Mouse (Mus musculus) c-Kit-positive CD71-negative TER-119-negative erythroid progenitor cells, embryonic 14.5 days (primary cell): ENCODE data around the gene Pald1.

Experiments used
- DNase-seq: peaks from one replicate; pipeline ENCODE4 v3.0.0-alpha.2; 2013; ENCODE audit warnings: low read depth

Pald1 gene

DNA sequence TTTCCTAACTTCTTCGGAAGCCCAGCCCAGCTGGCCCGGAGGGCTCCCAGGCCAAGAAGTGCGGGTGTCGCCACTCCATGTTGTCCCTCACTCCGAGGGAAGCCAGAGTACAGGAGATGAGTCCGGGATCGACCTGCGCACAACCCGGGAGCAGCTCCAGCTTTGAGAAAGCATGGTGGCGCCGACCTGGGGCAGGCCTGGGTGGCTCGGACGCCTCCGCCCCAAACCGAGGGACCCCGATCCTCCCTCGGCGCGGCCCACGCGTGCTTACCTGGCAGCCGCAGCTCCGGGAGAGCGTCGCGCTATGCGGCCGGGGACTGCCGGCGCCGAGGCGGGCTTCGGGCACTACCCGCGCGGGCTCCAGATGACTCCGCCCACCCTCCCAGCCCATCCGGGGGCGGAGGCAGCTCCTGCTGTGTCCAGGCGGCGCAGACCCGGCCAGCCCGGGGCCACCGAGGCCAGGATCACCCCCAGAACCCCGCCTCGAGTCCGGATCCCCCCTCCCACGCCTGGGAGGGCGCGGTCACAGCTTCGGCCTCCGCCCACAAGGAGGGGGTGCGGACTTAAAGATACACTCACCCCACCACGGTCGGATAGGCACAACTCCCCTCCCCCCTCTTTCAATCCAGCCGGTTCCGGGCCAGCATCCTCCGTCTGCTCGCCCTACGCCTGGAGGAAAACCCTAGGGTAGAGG is at the start of gene Pald1:
Gene Pald1 (minus strand): TSS at position 510 of the 694 bp plus-strand sequence.
- DNase-seq, result no peak

DNA sequence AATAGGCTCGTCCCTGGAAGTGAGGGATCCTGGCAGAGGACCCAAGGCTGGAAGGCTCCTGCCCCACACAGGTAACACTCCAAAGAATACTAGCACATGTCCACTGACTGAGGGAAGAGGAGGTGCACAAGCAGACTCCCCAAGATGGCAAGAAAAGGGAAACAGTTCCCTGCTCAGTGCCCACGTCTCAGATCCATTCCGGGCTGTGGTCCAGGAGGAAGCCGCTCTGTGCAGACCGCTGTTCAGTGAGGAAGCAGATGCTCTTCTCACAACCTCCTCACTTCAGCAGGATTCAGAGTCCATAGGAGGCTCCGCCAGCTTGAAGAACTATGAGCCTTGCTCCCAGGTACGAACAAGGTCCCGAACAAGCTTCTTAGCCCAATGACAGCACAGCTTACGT is 48.0 kb upstream of the Pald1 start:
- no peak for DNase-seq

DNA sequence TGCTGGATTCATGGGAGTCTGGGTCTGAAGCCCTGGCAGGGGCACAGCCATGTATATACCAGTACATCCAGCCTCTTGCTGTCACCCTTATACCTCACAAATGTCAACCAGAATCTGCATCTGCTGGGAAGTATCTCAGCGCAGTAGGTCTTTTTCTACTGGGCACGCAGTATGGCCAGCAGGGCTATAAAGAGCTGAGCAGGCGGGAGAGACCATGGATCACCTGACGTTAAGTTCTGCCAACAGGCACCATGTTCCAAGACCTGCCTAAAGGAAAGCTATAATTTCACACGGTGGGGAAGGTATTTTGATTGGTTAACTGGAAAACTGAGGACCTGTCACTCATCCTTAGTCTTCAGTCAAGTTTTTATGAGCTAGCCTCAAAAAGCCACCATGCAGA is 45.7 kb upstream of the Pald1 start:
- no peak for DNase-seq

DNA sequence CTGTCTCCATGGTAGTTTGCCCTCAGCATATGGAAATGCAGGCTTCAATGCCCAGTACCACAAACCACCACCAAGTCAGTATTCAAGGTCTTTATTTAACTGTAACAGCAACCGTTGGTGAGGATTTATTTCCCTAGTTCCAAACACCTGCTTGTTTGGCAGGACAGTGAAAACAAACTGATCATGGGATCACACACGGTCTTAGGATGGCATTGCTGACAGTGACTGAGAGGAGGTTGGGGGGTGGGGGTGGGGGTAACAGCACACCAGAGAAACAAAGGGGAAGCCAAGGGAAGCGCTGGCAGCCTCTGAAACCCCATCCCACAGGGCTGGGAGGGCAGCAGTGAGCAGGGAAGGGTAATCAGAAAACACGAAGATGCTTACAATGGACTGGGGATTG is 45.1 kb upstream of the Pald1 start:
- DNase-seq, result no peak

DNA sequence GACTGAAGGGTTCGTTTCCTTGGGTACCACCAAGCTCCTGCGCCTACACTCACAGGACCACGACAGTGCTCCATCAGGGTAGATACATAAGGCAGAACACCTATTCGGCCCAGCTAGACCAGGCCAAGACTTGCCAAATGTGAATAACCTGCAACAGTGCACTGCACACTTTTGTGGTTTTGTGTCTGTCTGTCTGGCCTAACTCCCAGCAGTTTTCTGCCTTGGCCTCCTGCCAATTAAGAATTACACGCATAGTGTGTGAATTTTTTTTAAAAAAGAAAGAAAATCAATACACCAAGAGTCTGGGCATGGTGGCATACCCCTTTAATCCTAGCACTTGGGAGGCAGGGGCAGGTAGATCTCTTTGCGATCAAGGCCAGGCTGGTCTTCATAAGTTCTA is 44.6 kb upstream of the Pald1 start:
- no peak for DNase-seq

DNA sequence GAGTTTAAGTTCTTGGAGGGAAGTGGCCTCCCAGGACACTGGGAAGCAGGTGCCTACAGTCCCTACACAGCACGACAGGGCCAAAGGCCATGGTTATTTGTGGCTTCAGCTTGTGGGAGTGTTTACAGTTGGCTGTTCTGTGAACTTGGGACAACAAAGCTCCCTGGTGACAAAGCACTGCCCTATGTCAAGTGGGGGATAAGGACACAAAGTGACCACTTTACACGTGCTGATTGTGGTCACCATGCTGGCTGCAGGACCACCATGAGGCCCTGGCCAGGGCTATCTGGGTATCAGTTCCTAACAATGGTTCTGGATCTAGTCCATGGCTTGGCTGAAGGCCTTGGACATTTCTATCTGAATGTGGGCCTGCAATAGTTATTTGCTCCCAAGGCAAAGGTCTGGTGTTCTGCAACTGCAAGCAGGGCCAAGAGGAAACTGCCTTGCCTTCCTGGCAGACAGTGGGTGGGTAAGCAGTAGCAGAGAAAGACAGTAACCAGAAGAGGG is 43.0 kb upstream of the Pald1 start:
- no peak for DNase-seq

DNA sequence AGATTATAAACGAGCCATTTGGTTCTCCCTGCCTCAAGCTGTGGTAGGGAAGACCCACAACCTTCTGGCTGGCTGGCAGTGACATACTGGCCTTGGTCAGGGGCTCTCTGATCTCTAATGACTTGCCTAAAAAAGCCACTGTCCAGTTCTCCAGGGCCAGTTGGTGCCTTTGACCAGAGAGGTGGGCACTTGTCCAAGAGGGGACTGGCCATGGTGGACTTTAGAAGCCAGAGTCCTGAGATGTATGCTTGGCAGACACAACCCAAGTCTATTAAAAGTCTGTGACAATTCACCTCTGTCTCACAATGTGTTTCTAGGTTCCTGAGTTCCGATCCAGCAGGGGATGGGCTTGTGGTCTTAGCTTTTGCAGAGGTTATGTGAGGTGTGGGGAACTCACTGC is 41.7 kb upstream of the Pald1 start:
- DNase-seq, result no peak

DNA sequence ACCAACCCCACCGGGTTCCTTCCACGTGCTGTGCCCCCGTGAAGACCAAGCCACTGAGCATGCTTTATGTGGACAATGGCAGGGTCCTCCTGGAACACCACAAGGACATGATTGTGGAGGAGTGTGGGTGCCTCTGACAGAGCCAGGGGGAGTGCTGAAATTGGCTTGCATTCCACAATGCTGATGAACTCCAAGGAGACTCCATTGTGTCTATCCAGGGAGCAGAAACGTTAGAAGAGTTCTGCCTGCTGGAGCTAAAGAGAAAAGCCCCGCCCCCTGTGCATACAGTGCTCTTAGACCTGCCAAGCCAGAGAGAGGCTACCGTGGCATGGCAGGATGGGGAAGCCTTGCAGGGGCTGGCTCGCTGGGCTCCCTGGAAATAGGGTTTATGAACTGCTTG is 41.2 kb upstream of the Pald1 start:
- DNase-seq, result no peak

DNA sequence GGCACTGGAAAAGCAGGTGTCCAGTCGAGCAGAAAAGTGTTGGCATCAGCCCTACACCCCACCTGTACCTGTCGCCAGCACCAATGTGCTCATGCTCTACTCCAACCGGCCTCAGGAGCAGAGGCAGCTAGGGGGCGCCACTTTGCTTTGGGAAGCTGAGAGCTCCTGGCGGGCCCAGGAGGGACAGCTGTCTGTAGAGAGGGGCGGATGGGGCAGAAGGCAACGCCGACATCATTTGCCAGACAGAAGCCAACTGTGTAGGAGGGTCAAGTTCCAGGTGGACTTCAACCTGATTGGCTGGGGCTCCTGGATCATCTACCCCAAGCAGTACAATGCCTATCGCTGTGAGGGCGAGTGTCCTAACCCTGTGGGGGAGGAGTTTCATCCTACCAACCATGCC is 40.0 kb upstream of the Pald1 start:
- no peak for DNase-seq

DNA sequence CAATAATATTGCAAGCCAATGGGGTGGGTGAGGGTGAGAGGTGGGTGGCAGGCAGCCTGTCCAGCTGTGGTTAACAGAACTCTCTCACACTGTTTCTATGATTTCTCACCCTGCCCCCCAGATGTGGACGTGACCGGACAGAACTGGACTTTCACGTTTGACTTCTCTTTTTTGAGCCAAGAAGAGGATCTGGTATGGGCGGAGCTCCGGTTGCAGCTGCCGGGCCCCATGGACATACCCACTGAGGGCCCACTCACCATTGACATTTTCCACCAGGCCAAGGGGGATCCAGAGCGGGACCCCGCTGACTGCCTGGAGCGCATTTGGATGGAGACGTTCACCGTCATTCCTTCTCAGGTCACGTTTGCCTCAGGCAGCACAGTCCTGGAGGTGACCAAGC is 39.5 kb upstream of the Pald1 start:
- DNase-seq, result no peak

DNA sequence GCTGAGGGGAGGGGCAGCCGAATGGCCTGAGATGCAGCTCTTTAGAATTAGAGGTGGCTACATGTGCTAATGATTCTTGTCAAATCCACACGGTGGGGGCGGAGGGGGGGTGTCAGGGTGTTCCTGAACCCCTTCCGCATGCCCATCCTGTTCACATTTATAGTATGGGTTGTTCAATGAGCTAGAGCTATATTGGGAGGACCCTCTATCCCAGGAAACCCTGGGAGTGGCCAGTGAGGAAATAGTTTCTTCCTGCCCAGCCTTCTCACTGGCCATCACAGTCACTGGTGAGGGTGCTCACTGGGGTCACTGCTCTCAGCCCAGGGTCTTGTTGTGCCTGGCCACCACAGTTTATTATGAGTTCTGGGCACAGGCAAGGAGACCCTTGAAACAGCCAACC is 36.7 kb upstream of the Pald1 start:
- DNase-seq, result no peak

DNA sequence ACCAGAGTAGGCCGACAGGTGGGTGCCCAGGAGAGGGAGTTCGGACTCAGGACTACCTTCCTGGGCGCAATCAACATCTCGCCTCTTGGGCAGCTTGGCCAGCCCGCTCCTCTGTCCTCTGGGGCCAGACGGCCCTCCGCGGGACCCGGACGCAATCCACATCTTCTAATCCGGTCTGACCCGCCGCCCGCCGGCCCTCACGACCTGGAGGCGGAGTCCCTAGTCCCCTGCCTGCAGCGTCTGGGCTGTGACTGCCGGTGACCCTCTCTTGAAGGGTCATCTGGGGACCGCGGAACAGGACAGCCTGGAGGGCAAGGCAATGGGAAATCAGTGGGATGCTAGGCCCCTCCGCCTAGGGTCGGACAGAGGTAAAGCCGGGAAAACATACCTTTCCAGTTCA is 35.8 kb upstream of the Pald1 start:
- no peak for DNase-seq

DNA sequence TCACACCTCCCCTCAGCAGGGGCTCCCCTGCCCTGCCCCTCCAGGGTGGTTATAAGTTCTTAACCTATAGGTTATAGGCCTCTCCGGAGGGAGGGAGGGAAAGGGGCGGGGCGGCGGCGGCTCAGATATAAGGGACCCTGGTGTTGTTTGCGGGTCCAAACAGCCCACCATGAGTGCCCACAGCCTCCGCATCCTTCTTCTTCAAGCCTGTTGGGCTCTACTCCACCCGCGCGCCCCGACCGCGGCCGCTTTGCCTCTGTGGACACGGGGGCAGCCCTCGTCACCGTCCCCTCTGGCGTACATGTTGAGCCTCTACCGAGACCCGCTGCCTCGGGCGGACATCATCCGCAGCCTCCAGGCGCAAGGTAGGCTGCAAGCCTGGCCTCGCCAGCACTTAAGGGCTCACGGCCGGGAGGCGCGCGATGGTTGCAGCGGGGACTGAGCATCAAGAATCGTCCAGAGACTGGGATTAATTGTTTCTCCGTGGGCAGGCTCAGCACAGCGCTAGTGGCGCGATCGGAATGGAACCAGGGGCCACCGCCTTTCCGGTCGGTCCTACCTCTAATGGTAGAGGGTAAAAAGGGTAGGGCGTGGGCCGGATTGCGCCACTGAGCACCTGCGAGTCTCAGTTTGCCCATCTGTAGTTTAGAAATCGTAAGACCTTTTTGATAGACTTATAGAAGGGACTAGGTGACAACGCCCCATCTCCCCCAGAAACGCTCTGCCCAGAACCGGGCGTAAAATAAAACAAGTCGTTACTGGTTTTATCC is 35.0 kb upstream of the Pald1 start:
- no peak for DNase-seq

DNA sequence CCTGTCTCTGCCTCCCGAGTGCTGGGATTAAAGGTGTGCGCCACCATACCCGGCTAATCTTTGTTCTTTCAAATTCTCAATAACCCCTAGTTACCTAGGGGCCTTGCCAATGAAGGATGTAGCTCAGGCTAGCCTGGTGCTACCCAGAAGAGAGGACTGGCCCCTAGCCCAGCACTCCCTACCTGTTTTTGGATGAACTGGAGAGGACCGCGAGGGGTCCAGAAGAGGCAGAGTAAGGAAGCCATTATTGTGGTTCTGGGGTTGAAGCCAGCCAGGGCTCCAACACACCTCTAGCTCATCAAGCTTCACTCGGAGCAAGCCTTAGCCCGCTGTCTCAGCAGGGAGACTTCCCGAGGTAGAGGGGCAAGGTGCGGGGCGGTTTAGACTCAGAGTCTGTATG is 34.3 kb upstream of the Pald1 start, which contains the start of gene Nodal:
Gene Nodal (plus strand): TSS at position 301 of the 400 bp plus-strand sequence.
- no peak for DNase-seq

DNA sequence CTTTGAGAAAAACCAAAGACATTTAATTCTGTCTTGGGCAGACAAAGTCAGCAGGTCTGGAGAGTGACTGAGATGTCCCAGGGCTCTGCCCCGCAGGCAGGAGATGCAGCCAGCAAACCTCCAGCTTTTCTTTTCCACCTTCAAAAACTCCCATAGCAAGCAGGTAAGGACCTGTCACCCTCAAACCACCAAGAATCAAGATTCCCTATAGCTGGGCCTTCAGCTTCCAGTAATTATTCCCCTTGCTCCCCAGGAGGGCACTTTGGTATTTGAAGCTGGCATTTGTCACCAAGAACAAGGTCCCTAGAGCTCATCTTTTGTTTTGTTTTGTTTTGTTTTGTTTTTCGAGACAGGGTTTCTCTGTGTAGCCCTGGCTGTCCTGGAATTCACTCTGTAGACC is 33.7 kb upstream of the Pald1 start:
- DNase-seq, result no peak

DNA sequence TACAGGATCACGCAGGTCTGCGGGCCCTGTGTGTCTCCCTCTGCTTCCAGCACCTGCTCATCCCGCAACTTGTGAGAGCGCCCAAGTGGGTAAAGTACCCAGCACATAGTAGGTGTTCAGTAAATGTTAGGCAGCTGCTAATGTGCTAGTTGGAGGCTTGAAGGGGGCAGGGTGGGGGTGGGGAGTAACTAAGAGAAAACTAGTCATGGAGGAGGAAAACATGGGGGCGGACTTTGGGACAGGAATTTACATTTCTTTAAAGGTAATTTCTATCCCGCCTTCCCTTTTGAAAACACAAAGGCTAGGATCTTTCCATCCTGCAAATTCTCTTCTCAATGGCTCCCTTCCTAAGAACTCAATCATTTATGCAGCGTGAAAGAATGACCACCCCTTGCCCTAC is 33.2 kb upstream of the Pald1 start:
- no peak for DNase-seq

DNA sequence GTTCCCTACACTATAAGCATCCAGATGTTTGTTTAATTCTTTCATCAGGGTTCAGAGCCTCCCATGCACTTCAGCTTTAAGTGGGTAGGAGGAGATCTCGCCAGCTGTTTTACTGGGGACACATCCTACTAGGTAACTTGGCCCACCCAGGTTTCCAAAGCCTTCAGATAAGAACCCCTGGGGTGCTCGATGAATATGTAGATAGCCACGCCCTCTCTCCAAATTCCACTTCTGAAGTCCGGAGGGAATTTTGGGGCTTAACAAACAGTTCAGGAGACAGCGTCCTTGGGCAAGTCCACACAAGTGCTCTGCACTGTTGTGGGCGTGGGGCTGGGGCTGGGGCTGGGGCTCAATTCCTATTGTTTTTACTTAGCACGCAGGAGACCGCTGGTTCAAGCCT is 32.6 kb upstream of the Pald1 start:
- DNase-seq, result no peak

DNA sequence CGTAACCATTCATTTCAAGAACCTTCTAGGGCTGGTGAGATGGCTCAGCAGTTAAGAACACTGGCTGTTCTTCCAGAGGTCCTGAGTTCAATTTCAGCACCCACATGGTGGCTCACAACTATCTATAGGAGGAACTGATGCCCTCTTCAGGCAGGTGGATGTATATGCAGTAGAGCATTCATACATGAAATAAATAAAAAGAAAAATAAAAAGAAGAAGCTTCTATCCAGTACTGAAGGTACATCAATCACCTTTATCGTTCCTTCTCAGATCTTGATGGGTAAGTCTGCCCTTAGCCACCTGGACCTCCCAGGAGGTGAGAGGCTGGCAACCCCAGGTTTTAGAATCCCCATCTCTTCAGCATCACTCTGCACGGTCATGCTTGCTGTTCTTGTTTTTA is 31.9 kb upstream of the Pald1 start:
- DNase-seq, result no peak

DNA sequence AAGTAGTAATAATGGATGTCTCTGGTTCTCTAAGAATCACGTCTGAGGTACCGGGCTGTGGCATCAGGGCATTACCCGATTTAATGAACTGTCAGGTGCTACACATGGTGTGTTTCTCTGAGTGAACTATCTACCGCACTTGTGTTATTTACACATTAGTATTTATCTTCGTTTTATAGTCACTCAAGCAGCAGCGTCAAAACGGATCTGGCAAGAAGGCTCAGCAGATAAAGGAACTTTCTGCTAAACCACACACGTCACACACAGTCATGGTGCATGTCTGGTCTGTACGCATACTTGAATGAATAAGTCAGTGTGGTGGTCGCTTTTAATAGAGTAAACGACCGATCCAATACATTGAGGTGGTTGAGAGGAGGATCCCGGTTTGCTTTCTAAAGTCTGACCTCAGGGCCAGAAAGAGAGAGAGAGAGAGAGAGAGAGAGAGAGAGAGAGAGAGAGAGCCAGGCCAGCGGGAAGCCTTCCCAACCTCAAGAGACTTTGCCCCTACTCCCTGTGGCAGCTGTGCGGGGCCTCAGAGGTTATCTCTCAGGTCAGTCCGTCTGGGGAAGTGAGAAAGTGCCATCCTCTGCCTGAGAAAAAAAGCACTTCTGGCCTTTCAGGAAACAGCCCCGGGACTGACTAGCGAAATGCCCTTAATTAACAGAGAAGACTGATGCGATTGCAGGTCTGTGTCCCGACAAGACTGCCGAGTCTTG is 29.7 kb upstream of the Pald1 start:
- DNase-seq, result peak; percentile 45

DNA sequence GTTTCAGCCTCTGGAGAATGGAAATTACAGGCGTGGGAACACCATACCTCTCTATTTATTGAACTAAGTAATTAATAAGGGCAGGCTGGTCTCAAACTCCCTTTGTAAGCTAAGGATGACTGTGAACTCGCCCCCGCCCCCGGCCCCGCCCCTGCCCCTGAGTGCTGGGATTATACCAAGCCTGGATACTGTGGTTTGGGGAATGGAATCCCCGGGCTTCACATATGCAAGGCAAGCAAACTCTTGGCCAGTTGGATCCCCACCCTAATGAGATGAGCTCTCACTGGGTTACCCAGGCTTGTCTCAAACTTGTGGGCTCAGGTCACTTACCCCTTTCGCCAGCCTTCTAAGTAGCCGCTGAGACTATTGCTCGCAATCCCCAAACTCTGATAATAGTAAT is 26.9 kb upstream of the Pald1 start:
- DNase-seq, result no peak

DNA sequence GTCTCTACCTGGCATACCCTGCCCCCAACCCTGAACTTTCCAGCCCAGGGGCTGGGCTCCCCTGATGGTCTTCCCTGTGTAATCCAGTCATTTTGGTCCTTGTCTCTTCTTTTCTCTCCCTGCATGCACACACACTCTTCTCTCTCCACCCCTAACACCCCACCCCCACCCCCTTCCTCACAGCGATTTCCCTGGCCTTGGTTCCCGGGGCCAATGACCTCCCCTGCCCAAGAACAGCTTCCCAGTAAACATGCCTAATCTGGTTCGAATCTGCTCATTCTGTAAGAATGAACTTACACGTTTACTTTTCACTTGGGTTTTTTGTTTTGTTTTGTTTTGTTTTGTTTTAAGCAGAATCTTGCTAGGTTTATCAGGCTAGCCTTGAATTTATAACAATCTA is 26.4 kb upstream of the Pald1 start:
- DNase-seq, result no peak

DNA sequence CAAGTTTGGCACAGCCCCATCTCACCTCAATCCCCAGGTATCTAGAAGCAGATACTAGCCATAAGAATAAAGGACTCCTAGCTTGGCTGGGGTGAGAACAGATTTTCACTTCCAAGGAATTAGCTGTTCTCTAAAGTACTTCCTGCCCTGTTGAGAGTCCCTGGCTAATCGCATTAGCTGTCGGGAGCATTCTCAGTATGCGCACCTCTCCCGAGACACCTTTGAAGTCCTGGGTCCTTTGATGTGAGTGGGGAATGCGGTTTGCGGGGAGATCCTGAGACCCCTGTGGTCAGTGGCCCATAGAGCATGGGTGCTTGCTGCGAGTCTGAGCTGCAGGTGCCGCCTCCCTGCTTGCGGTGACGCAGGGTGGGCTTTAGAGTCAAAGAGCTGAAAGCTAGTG is 22.6 kb upstream of the Pald1 start:
- DNase-seq, result no peak

DNA sequence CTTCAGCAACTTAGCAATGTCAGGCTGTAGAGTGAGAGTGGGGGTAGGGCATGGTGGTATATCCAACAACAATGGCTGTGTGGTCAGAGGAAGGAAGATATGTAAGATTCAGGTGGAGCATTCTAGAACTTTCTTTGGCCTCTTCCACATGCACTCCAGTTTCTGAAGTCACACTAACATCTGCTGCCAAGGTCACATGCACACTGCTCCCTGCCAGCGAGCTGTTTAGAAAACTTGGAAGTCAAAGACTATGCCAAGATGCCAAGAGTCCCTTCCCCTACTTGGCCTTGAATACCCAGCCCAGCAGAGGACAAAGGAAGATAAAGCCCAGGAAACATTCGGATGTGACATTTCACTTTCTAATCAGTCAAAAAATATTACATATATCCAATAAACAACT is 19.6 kb upstream of the Pald1 start:
- DNase-seq, result no peak
